Mouse (Mus musculus) midbrain, embryonic 11.5 days (tissue): Measurements from ENCODE around the gene AW551984. TPM values are rescaled to one million over a fixed set of nuclear protein-coding genes. Genes with fewer than 3 reads are reported as not detected.

Experiments used
- ATAC-seq: fragments of 200-750 bp; cut with Nextera tagmentation; 2 replicates; pipeline ENCODE4 v1.8.0; 2017; ENCODE audit warnings: moderate TSS enrichment, moderate library complexity; ENCODE audit not compliant: low FRiP score
- DNase-seq: peaks from one replicate; pipeline ENCODE4 v3.0.0; 2015; ENCODE audit warnings: low spot score; ENCODE audit errors: missing footprints
- H3K27ac ChIP-seq: fragments of 300-500 bp; sonication (generic); 2 replicates; pipeline ENCODE4 v1.5.1; 2014; ENCODE audit warnings: low read depth, low read length
- H3K27me3 ChIP-seq: fragments of 300-500 bp; sonication (generic); 2 replicates; pipeline ENCODE4 v1.6.1; 2014; ENCODE audit warnings: mild to moderate bottlenecking, low read length, moderate library complexity, mixed read lengths; ENCODE audit not compliant: control insufficient read depth, insufficient read depth
- H3K36me3 ChIP-seq: fragments of 300-500 bp; sonication (generic); 2 replicates; pipeline ENCODE4 v1.6.1; 2014; ENCODE audit warnings: mild to moderate bottlenecking, low read length, moderate library complexity, mixed read lengths; ENCODE audit not compliant: control insufficient read depth, insufficient read depth
- H3K4me1 ChIP-seq: fragments of 300-500 bp; sonication (generic); 2 replicates; pipeline ENCODE4 v1.6.1; 2014; ENCODE audit warnings: low read length; ENCODE audit not compliant: control insufficient read depth, insufficient read depth
- H3K4me2 ChIP-seq: fragments of 300-500 bp; sonication (generic); 2 replicates; pipeline ENCODE4 v1.6.1; 2014; ENCODE audit warnings: mild to moderate bottlenecking, moderate library complexity
- H3K4me3 ChIP-seq: fragments of 300-500 bp; sonication (generic); 2 replicates; pipeline ENCODE4 v1.5.1; 2014; ENCODE audit warnings: low read depth, low read length
- H3K9ac ChIP-seq: fragments of 300-500 bp; sonication (generic); 2 replicates; pipeline ENCODE4 v1.6.1; 2014; ENCODE audit warnings: low read length
- H3K9me3 ChIP-seq: fragments of 300-500 bp; sonication (generic); 2 replicates; pipeline ENCODE4 v1.6.1; 2016; ENCODE audit warnings: low read length; ENCODE audit not compliant: control insufficient read depth
- WGBS: fragments of 180-500 bp; shearing (Covaris S2); extraction: QIAGEN DNeasy Blood & Tissue Kit; methylation state at CpG from one replicate; pipeline ENCODE4 v1.1.7; 2014; 5-methylcytosine and 5-hydroxymethylcytosine counted together
- polyA plus RNA-seq: library from polyadenylated mRNA; unstranded; fragments of >200 nt; fragmentation: Nextera tagmentation; extraction: Ambion mirVana; gene quantifications from 2 replicates; pipeline ENCODE4 v1.2.1, GENCODE M21; 2014

The AW551984 gene
- polyA plus RNA-seq, 1 experiment from 2014 or later: 12.2 TPM

DNA sequence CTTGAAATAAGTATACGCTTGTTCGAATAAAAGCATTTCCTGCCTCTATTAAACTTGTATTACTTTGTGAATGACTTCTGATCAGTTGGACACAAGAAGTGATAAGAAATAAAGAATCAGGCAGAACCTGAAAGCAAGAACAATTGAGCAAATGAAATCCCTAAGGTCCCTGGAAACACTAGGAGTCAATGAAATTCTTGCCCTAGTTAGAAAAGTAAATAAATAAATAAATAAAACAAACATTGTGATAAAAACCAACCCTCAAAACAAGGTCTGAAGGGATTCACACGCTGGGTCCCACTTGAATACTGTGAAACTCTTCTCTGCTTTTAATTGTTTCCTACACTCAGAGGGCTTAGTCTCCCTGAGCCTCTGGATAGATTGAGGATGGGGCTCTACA is 6.2 kb upstream of the AW551984 start, which contains the start of gene Olfr148:
Gene Olfr148, plus strand, starts transcription at position 301 of the 400 bp plus-strand sequence.
- Histone ChIP-seq H3K36me3 (no peaks in the 10 kb centered on the region), H3K9ac (no peak within 1 kb of the TSS), H3K27ac (no peak within 1 kb of the TSS), H3K4me1 (no peaks in the 10 kb centered on the region), H3K4me3 (no peak within 1 kb of the TSS), H3K9me3 (no peaks in the 10 kb centered on the region), H3K4me2 (no peak within 1 kb of the TSS), H3K27me3 (no peaks in the 10 kb centered on the region)
- 70% methylated on average over 3 of the region's 3 CpGs for WGBS
- no peak for DNase-seq
- ATAC-seq: no peak

DNA sequence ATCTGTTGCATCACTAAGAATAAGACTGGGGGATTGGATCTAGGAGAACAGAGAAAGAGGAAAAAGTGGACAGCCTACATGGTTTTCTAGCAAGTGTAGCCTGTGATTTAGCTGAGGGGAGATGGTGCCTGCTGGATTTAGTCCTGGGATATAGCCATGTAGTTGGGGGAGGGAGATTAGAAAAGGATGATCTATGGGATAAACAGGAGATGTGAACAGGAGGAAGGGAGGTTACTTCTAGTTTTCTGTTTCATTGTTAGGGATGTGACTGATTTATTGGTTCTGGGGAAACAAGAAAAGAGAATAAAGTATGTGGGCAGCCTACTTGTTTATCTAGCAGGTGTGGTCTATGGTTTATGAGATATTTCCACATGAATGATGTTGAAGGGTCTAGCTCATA is 4.3 kb upstream of the AW551984 start:
- Histone ChIP-seq H3K27me3 (no peaks in the 10 kb centered on the region), H3K27ac (no peak overlapping the region), H3K36me3 (no peaks in the 10 kb centered on the region), H3K9me3 (no peaks in the 10 kb centered on the region), H3K4me2 (no peak overlapping the region), H3K4me3 (no peak overlapping the region), H3K9ac (no peak overlapping the region), H3K4me1 (no peaks in the 10 kb centered on the region)
- ATAC-seq (no peak), DNase-seq (no peak)

DNA sequence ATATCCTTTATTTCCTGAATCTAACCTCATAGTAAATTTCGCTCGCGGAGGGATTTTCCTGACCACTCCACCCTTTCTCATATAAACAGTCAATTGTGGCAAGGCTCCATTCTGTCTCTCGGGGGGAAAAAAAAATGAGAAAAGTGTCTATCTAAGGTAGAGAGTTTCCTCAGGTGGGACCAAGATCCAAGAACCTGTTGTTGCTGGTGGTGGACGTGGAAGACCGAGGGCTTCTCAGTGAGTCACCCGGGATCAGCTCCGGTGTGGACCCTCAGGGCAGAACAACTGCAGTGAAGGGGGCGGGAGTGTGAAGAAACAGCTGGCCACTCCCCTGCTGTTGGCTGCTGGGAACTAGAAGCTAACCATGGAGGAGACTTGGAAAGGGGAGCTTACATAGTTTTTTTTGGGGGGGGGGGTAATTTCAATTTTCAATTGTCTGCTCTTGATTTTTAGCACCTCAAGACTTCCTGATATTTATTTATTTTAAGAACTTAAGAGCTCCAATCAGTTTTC is 814 bp downstream of the AW551984 start:
- Histone ChIP-seq H3K9ac (no peak overlapping the region), H3K4me2 (peak overlapping the region; percentile 51), H3K9me3 (no peaks in the 10 kb centered on the region), H3K4me1 (no peaks in the 10 kb centered on the region), H3K4me3 (peak overlapping the region; percentile 19), H3K27me3 (no peaks in the 10 kb centered on the region), H3K27ac (no peak overlapping the region), H3K36me3 (no peaks in the 10 kb centered on the region)
- peak; percentile 94 for DNase-seq
- 0% methylated on average over 9 of the region's 9 CpGs for WGBS
- peak; percentile 82 for ATAC-seq

DNA sequence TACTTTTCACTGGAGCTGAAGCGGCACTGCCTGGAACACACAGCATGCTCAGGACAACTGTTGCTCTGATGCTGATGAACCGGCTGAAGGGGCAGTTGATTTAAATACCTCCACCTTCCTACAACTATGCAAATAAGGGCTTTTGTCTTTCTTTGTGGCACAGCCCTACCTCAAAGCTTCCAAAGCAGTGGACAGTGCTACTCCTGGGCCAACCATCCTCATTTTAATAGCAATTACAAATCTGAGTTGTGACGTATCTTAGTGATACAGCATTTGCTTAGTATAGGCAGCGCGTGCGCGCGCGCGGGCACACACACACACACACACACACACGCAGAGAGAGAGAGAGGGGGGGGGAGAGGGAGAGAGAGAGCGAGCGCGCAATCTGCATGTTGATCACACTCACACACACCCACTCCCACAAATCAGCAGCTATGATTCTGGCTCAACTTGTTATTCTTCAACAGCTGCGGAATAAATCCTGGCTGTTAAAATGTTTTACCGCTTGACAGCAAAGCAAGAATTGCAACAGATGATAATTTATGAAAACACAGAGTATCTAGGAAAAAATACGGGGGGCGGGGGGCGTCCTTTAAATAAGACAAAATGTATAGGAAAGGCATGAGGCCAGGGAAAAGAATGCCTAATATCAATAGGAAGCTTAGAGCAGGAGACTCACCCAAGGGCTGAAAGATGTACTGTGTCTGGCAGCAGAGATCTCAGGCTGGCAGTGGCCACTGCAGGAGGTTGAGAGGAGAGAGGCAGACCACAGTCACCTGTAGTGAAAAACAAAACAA is 1.5 kb downstream of the AW551984 start:
- no peak overlapping the region for H3K27ac ChIP-seq
- H3K27me3 ChIP-seq: no peaks in the 10 kb centered on the region
- WGBS: under 1% methylated on average over 18 of the region's 19 CpGs
- no peaks in the 10 kb centered on the region for H3K9me3 ChIP-seq
- H3K4me2 ChIP-seq: peak overlapping the region; percentile 51
- H3K36me3 ChIP-seq: no peaks in the 10 kb centered on the region
- no peak overlapping the region for H3K9ac ChIP-seq
- ATAC-seq: peak; percentile 86
- no peaks in the 10 kb centered on the region for H3K4me1 ChIP-seq
- peak overlapping the region; percentile 19 for H3K4me3 ChIP-seq
- peak; percentile 94 for DNase-seq

DNA sequence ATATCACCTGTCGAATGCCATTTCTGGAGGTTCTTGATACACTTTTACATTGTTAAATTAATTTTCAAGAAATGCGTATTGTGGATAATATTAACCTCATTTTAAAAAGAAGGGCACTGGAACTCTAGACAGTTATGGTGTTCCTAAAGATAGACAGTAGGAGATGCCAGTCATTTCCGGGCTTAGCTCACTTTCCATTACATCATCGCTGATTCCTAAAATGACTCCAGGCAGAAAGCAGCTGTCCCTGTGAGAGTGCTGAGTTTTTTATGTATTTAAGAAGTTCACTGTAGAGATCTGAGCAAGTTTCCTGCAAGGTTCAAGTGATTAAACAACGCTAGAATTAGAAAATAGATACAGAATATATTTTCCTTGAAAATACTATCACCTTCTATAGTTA is 27.2 kb downstream of the AW551984 start:
- H3K9me3 ChIP-seq: no peaks in the 10 kb centered on the region
- H3K27ac ChIP-seq: no peak overlapping the region
- DNase-seq (no peak), ATAC-seq (no peak)
- WGBS: 87% methylated on average over 5 of the region's 5 CpGs
- no peaks in the 10 kb centered on the region for H3K36me3 ChIP-seq
- no peaks in the 10 kb centered on the region for H3K4me1 ChIP-seq
- H3K9ac ChIP-seq: no peak overlapping the region
- H3K27me3 ChIP-seq: no peaks in the 10 kb centered on the region
- H3K4me2 ChIP-seq: no peak overlapping the region
- no peak overlapping the region for H3K4me3 ChIP-seq

DNA sequence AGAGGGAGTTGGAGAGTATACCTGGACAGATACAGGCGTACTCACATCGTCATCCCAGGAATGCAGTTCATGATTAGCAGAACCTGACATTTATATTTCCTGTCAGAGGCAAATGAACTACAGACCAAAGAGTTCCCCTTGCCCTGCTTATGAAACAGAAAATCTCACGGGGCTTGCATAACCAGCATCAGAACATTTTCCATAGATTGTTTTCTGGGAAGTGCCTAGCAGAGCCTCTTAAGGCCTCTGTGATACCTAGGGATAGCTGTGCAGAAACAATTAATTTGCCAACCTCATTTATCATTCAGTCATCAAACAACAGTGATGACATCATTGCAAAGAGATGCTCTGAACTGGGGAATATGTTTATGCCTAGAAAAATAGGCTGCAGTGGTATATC is 28.7 kb downstream of the AW551984 start, which contains the start of gene Olfr959:
Gene Olfr959, minus strand, starts transcription at position 101 of the 400 bp plus-strand sequence.
- Histone ChIP-seq H3K36me3 (no peaks in the 10 kb centered on the region), H3K27me3 (no peaks in the 10 kb centered on the region), H3K4me3 (no peak within 1 kb of the TSS), H3K27ac (no peak within 1 kb of the TSS), H3K9ac (no peak within 1 kb of the TSS), H3K4me2 (no peak within 1 kb of the TSS), H3K4me1 (no peaks in the 10 kb centered on the region), H3K9me3 (no peaks in the 10 kb centered on the region)
- 94% methylated on average over 3 of the region's 3 CpGs for WGBS
- no peak for ATAC-seq
- no peak for DNase-seq

DNA sequence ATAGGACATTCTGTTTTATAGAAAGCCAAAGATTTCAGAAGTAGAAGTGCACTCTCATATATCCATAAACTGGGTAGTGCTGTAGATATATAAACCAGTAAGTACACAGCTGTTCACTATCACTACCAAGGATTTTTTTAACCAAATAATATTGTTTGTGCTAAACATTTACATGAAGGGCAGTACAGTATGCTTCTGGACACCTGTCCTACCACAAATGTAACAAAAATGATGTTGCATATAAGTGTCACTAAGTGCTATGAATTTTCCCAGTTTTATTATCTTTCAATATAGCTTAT is 45.9 kb downstream of the AW551984 start:
- H3K36me3 ChIP-seq: no peaks in the 10 kb centered on the region
- ATAC-seq (peak; percentile 41), DNase-seq (peak; percentile 86)
- H3K4me3 ChIP-seq: no peak overlapping the region
- no peak overlapping the region for H3K27ac ChIP-seq
- H3K9ac ChIP-seq: no peak overlapping the region
- H3K27me3 ChIP-seq: no peaks in the 10 kb centered on the region
- no peak overlapping the region for H3K4me2 ChIP-seq
- H3K4me1 ChIP-seq: peaks cover 5% of the 10 kb centered on the region; the same call in 1 of the 2 replicates
- no peaks in the 10 kb centered on the region for H3K9me3 ChIP-seq

DNA sequence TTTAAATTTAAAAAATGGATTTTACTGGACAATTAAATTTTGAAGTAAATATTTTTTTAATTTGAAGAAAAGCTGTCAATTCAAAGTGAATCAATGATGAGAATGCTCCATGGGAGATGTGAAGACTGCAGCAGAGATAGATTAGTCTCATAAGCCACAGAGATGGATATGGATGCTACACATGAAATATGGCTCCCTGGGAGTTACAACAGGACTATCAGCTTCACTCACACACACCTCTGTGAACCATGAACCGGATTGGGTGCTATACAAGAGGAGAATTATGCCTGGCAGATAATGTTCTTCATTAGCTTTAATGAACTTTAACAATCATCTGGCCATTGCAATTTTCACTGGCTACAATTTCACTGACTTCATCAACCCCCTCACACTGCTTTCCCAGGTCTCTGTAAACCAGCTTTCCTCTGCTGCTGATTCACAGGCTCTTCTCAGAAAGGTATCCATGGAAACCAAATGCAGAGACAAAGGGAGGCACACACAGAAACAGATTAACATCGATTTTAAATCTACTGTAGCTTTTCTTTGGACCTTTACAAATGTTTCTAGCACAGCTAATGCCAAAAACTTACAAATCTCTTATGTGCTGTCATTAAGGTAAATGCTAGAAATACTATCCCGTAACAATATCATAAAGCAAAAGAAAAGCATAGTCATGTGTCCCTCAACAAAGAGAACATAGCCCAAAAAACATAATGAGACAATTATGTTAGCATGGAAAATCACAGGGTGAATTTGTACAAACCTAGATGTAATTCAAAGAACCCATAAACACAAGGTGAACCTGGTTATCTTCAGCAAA is 46.5 kb downstream of the AW551984 start:
- Histone ChIP-seq H3K4me2 (no peak overlapping the region; the same call in 1 of the 2 replicates), H3K36me3 (no peaks in the 10 kb centered on the region), H3K9me3 (no peaks in the 10 kb centered on the region), H3K27ac (peak overlapping the region; percentile 56), H3K4me3 (no peak overlapping the region), H3K9ac (no peak overlapping the region; the same call in 1 of the 2 replicates), H3K27me3 (no peaks in the 10 kb centered on the region), H3K4me1 (peaks cover 5% of the 10 kb centered on the region; the same call in 1 of the 2 replicates)
- DNase-seq (peak; percentile 92), ATAC-seq (peak; percentile 93)
- WGBS: 41% methylated on average over 3 of the region's 3 CpGs

DNA sequence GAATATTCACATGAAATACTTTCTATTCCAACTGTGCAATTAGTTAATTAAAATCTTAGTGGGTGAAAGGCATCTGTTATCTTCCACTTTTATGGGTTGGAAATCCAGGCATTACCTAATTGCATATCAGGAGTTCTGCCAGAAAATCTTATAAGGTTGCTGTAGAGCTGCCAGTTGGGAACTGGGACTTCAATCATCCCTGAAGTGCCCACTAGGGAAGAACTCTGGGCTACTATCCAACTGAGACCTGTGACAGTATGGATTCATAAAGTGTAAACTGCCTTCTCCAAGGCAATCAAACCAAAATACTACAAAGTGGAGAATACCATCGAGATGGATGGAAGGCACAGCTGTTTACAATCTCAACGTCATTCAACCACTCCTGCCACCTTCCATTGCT is 50.3 kb downstream of the AW551984 start, which contains the start of gene Olfr958:
Gene Olfr958, minus strand, starts transcription at position 109 of the 400 bp plus-strand sequence.
- no peaks in the 10 kb centered on the region for H3K36me3 ChIP-seq
- no peak within 1 kb of the TSS for H3K27ac ChIP-seq
- no peak within 1 kb of the TSS for H3K4me2 ChIP-seq
- ATAC-seq (no peak), DNase-seq (no peak)
- H3K27me3 ChIP-seq: no peaks in the 10 kb centered on the region
- WGBS: 78% methylated on average over 2 of the region's 2 CpGs
- no peak within 1 kb of the TSS for H3K9ac ChIP-seq
- peaks cover 5% of the 10 kb centered on the region; the same call in 1 of the 2 replicates for H3K4me1 ChIP-seq
- no peaks in the 10 kb centered on the region for H3K9me3 ChIP-seq
- H3K4me3 ChIP-seq: no peak within 1 kb of the TSS
